Mouse (Mus musculus): ENCODE measurements around the gene Trim2.

The Trim2 gene

DNA sequence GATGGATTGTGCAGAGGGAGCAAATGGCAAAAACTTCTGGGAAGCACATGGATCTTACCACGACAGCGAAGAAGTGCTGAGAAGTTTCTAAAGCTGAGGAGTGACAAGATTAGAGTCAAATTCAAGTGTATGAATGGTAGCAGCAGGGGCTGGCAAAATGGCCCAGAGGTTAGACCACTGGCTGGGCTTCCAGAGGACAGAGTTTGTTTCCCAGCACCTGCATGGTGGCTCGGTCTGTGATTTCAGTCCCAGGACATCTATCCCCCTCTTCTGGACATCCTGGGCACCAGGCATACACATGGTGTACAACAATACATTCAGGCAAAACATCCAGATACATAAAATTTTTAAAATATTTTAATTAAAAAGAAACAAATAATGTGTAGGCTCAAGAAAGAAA, 156.8 kb downstream of the Trim2 start:
- no peak for DNase-seq (ENCODE audit: low read depth, low spot score)

DNA sequence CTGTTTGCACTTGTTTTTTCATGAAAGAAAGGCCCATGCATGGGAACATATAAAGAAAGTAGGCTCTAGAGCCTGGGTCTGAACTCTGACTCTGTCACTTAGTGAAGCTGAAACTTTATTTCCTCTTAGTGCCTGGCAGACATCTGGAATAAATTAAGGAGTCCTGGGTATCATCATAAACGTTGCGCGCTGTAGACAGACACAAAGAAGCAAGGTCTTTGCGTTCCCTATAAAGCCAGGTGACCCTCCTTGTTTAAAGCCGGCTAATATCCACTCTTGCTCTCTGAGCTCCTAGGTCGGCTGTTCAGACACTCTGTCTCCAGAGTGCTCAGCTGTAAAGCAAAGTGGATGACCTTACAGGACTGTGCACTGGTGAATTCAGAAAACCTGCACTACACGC, 165.7 kb downstream of the Trim2 start:
- DNase-seq (ENCODE audit: low read depth, low spot score), result no peak

DNA sequence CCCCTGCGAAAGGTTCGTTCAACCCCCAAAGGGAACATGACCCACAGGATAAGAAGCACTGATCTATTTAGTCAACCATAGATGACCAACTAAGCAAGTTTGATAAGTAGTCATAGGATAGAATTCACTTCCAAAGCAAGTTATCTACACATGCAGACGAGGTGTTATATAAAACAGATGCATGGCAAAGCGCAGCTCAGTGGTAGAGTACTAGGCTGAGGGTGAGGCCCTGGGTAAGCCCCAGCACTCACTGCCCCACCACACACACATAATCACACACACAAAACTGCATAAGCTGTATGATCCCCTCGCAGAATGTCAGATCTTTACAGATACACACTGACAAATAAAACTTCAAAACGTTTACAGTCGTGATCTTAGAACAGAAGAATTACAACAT, 170.2 kb downstream of the Trim2 start:
- no peak for DNase-seq (ENCODE audit: low read depth, low spot score)

DNA sequence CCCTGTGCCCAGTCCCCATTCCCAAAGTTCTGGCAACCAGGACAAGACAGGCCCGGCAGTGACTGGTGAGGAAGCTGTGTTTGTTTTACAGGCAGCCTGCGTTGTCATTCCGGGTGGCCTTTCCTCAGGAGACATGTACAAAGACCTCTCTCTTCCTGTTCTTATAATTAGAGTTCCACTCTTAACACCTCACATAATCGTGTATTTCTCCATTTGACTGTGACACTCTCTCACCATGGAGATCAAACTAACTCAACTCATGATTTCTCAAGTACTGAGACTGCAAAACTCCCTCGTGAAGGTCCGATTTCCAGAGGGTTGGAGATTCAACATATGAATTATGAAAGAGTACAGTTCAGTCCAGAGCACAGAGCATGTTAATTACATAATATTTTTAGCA, 170.7 kb downstream of the Trim2 start:
- no peak for DNase-seq (ENCODE audit: low read depth, low spot score)

DNA sequence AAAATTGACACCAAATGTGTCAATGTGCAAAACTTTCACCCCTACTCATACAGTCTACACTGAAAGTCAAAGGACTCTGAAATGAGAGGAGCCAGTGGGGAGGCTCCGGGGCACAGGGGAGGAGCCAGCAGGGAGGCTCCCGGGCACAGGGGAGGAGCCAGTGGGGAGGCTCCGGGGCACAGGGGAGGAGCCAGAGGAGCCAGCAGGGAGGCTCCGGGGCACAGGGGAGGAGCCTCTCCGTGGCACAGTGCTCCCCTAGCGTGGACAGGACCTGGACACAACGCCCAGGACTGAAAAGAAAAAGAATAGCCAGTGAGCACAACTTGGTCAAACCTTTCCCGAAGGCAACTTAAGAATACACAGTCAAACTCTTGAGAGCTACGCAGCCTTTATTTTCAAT, 171.3 kb downstream of the Trim2 start:
- peak; percentile 73 for DNase-seq (ENCODE audit: low read depth, low spot score)

DNA sequence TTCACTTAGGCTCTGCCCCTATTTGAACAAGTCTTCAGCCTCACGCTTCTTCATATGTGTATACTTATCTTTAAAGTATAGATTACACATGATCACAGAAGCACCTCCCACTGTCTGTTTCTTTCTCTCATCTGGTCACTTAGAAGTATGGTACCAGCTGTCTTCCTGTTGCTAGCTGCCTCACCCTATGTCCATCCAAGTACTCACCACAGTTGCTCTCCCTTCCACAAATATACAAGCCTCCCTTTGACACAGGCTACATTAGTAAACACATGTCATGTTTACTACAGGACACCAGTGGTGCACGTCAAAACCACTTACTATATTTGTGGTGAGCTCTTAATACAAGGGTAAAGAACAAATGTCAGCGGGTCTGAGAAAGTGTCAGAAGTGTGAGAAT, 175.3 kb downstream of the Trim2 start:
- DNase-seq (ENCODE audit: low read depth, low spot score), result no peak

DNA sequence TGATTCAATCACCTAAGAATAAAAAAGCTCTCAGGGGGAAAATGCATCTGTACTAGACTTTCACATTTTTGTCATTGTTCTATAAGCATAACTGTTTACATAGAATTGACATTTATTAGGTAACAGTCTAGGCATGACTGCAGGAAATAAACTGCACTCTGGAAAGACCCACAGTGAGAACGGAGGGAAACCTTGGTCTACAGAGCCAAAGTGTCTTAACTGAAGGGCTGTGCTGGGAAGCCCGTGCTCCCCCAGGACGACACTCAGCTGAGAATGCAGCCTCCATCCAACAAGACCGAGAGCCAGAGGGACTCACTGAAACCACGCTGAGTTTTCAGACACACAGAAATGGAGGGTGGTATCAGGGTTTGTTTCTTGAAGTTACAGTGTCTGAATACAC, 175.9 kb downstream of the Trim2 start:
- DNase-seq (ENCODE audit: low read depth, low spot score), result no peak

DNA sequence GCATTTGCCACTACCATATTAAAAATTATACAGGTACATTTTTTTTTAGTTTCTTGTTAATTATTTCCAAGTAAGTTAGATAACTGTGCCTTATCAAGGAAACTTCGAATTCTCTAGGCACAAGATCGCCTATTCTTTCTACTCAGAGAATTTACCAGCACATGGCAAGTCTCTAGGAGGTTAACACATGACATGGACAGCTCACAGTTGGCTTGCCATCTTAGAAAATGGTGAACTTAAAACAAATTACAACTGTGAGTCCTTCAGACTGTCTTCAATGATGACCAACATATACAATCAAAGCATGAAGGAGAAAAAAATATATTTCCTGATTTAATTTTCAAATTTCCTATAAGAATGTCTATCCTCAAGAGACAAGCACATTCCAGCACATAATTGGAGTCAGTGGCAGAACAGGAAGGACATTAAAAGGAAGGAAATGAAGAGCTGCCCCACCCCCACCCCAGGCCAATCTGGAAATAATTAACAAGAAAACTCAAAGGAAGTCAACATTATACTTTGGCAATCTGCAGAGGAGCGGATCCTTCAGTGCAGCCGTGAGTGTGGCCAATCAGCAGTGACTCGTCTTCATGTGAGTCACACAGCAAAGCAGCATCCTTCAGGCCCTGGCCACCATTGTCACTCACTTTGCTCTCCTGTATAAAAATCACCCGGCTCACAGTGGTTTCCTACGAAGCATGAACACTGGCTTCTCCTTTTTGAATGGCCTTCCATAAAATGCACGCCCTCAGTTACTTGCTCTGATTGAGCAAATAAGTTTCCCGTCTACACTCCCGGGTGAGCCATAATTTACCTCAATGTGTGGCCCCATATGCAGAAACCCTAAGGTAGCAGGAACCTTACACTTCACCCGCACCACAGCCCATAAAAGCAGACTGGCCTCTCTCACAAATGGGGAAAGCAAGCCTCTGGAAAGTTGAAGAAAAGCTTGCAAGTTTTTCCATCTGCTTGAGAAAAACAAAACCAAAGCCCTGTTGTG, 177.5 kb downstream of the Trim2 start:
- no peak for DNase-seq (ENCODE audit: low read depth, low spot score)

DNA sequence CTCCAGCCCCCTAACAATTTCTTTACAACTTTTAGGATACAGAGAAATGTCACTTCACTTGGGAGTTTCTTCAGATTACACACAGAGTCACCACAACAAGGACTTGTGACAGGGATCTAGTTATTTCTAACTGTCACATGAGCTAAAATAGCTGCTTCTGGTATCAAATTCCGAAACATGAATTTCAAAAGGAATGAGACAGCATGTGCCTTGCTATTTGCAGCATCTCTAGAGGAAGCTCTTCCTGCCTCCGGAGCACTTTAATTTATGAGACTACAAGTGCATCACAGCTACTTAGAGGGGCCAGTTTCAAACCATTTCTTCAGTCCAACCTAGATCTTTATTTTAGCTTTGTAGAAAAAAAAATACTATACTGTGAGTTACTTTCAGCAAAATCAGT, 179.2 kb downstream of the Trim2 start:
- DNase-seq (ENCODE audit: low read depth, low spot score), result no peak

DNA sequence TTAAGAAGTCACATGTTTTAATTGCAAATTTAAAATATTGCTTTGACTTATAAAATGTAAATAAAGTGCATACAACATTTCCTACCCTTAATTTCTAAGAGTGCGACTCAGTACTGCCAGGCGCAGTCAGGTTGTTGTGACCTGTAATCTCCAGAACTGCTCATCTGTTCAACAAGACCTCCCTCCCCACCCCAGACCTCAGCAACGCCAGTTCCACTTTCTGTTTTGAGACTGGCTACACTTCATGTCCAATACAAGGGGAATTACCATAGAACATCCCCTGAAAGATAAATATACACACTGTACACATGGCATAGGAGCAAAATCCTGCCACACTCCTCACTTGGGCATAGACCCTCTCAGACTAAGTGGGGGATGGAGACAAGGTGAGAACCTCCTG, 180.0 kb downstream of the Trim2 start:
- DNase-seq (ENCODE audit: low read depth, low spot score), result no peak

DNA sequence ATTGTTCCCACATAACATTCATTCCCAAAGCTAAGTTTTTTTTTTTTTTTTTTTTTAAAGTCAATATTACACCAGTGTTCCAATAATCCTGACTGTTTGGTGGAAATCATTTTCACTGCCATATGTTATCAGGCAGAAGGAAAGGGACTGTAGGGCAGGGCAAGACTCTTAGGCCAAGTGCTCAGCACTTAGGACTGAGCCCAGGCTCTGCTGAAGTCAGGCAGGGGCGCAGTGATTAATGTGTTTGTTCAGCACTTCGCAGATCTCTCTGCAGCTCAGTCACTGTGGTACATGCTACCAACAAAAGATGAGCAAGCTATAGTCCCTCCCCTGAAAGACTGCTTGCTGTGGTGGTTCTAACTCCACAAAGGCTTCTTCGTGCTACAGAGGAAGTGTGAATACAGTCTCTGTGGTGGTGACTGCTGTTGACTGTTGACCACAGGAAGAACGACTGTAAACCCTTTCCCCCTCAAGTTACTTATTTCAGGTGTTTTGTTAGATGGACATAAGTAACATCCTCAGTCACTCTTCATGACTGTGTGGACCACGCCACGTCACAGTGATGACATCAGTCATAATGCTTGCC, 180.9 kb downstream of the Trim2 start:
- no peak for DNase-seq (ENCODE audit: low read depth, low spot score)

DNA sequence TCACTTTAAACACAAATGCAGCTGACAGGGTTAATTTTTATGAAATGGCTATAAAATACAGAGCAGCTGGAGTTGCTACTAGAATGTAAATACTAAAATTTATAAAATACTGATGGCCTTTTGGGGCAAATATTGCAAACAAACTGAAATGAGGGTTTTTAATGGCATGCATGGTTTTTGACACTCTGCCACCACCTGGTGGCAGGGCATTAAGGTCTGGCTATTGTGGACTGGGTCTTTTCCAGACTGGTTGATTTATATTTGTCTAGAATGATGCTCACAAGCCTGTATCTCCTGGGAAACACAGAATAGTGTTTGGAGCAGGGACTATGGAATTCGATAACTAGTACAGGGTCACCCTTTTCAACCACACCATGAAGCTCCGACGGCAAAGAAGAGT, 183.2 kb downstream of the Trim2 start:
- no peak for DNase-seq (ENCODE audit: low read depth, low spot score)

DNA sequence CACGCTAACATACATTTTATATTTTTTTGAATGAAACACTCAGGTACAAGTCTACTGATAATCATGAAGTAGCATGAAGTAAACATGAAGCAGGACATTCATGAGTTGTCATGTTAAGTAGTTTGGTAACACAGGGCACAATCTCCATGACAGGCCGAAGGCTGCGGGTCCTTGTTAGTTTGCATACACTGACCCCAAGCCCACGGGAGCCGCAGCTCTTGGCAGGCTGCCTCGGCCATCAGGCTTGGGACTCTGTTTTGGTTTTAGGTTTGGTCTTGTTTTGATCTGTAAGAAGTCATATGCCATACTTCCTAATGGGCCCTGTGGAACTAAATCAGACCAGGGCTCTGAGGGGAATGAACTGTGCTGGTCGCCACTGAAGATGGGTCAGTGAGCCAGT, 188.0 kb downstream of the Trim2 start:
- no peak for DNase-seq (ENCODE audit: low read depth, low spot score)

DNA sequence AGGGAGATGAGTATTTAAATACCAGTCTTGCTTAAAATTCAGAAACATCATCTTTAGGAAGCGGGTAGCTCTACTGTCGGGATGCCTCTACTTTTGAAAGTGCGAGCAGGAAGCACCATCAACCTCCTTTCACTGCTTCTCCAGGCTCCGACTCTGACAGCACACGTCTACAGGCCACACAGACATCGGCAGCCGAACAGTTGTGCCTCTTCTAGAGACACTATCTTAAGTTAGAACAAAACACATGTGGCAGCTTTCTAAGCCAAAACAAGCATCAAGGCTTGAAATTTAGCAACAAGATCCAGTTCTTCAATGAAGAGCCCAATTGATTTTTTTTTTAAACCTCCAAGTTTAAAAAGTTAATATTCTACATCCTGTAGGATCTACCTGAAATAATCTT, 188.5 kb downstream of the Trim2 start:
- no peak for DNase-seq (ENCODE audit: low read depth, low spot score)
